Mouse (Mus musculus): Measurements from ENCODE around the gene Plet1.
A peak's percentile ranks its signal among the peaks of the same experiment; 100 is the strongest.

Plet1 gene

GRCm38 (mm10) chr9:50495405-50496150 is 1.3 kb downstream of the Plet1 start:
- no peak for DNase-seq (ENCODE audit: low spot score in 2 of 2)

GRCm38 (mm10) chr9:50496151-50496505 is 1.8 kb downstream of the Plet1 start:
- no peak for DNase-seq (ENCODE audit: low spot score in 2 of 2)

DNA sequence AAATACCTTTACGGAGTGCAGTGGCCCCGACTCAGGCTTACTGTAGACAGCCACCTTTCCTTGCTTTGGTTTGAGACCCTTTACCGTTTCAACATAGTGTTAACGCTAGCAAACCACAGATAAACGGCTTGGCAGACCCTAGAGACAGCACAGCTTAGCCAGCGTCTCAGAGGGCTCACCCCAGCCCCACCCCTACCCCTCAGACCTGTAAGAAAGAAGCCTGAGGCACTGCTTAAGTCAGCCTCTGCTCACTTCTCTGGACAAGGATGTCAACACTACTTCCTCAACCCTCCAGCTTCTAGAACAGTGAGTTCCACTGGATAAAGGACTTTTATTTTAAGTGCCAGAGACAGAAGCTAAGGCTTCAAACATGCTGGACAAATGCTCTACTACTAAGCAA is 2.2 kb downstream of the Plet1 start:
- DNase-seq (ENCODE audit: low spot score in 2 of 2), result no peak

DNA sequence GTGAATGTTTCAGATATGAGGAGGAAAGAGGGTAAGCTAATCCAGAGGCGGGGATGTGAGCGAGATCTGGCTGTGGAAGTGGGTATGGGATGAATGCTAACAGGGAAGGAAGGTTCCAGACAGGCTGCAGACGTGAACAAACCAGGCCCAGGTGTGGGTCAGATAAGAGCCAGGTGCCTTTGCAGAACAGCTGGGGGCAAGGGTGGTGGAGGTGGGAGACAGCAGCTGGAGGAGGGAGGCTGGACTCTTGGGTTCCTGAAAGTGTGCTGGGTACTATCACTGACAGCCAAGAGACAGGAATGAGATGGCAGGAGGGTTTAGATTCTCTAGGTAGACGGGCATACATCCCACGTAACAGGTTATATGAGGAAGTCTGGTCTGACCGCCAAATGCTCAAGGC is 2.8 kb downstream of the Plet1 start:
- DNase-seq (ENCODE audit: low spot score in 2 of 2), result no peak

DNA sequence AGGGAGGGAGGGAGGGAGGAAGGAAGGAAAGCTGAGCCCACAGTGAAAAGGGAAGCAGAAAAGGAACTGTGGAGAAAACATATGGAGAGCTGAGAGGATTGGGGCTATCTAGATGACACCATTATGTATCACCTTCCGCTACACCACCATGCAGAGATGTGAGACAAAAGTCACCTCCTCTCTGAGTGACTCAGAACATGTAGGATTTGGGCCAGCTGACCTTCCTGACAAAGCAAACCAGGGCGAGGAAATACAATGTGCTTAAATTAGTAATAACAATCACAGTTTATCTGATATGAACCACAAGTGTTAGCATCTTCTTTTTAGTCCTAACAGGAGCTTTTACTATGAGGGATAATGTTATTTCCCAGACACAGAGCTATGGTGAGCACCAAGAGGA is 3.2 kb downstream of the Plet1 start:
- DNase-seq (ENCODE audit: low spot score in 2 of 2), result no peak

DNA sequence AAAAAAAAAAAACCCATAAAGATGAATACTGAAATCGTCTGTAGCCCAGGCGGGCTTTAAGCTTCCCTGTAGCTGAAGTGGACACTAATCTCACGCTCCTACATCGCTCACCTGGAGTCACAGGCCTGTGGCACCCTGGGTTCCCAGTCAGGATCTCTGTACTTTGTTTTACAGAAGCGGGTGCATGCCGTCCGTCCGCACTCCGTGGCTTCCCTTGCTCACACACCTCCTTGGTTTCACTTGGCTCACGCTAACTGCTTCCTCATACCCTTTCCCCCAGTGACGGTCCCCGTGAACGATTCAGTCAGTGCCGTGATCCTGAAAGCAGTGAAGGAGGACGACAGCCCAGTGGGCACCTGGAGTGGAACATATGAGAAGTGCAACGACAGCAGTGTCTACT is 4.5 kb downstream of the Plet1 start:
- DNase-seq (ENCODE audit: low spot score in 2 of 2), result no peak

DNA sequence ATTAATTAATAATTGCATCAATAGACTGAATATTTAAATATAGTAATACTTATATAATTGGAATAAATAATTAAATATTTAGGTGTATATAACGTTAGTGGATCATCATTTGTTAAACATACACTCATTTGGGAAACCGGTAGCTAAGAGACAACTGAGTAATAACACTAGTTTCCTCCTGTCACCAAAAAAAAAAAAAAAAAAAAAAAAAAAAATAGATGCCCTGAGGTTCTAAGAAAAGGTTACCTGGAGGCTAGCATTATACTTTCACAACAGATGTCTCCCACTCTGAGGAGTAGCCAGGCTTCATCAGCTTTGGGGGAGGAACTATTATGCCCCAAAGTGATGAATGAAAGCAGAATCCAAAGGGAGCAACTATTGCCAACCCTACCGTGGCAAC is 5.5 kb downstream of the Plet1 start:
- DNase-seq (ENCODE audit: low spot score in 2 of 2), result no peak

DNA sequence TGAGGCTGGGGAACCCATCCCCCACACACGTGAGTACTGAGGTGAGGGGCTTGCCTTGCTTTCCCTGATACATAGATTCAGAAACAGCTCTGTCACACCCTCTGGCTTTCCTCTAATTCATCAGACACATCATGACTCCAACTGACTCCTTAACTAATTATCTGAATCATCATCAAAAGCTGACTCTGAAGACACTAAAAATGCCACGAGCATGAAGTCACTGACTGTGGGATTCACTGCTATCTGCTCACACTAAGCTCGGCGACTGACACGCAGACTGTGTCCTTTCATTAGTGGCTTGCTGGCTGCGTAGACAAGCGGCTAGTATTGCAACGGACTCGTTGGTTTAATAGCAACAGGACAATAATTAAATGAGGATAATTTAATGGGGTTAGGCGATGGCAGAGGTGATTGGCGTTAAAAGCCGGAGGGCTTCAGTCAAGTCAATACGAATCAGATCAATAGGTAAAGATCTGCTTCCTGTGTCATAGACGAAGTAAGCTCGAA is 6.2 kb downstream of the Plet1 start:
- no peak for DNase-seq (ENCODE audit: low spot score in 2 of 2)

DNA sequence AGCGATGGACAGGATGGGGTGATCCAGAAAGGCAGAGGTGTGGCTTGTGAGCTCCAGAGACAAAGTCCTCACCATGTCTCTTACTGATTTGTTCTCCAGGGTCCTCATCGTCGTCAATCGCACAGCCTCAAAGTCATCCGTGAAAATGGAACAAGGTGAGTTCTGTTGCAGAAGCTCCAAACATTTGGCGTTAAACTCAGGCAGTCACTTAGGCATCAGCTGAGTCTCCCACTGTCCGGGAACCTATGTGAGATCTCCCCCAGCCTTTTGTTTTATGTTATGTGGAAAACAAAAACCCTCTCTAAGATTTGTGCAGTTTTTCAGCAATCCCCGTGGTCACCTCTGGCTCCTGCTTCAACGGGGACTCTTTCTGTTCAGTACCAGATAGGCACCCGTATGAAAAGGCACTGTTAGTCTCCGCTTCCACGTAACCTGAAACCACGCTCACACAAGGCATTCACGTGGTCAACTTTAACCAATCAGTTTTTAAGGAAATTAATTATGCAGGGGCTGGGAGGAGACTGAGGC is 6.7 kb downstream of the Plet1 start:
- DNase-seq (ENCODE audit: low spot score in 2 of 2), result no peak

GRCm38 (mm10) chr9:50502949-50503348 is 8.6 kb downstream of the Plet1 start:
- DNase-seq (ENCODE audit: low spot score in 2 of 2), result no peak

DNA sequence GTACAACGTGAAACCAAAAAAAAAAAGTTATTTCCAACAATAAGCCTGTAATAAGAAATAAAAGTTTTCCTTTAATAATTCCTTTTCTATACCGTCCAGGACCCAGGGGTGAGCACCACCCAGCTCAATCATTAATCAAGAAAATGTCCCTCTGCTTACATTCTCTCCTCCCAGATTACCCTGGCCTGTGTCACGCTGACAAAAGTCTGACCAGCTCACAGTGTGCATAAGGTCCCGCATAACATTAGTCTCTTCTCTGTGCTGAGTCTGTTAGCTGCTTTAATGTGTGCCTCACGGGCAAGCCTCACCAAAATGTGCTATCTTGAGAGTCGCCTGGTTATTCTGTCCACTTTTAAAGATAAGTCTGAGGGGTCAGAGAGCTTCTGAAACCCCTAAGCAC is 11.1 kb downstream of the Plet1 start:
- no peak for DNase-seq (ENCODE audit: low spot score in 2 of 2)

DNA sequence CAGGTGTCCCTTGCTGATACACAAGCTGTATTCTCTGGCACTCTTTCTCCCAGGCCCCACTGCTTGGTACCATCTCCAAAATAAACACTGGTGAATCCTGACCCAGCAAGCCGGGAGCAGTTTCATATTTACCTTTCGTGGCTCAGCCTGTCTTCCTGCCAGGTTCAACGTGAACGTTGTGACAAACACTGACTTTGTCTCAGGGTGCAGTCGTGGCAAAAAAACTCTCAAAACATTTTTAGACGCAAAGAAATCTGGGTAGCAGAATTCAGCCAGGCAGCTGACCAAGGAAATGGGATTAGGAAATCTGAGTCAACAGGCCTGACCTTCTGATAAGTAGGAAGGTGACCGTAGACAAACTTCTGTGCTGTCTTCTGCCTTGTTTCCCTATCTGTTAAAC is 13.2 kb downstream of the Plet1 start:
- no peak for DNase-seq (ENCODE audit: low spot score in 2 of 2)

- DNase-seq (ENCODE audit: low spot score in 2 of 2), result no peak
Observed at GRCm38 (mm10) chr9:50515462-50515861, 21.1 kb downstream of the Plet1 start.

- DNase-seq (ENCODE audit: low spot score in 2 of 2), result no peak
Observed at GRCm38 (mm10) chr9:50518781-50519180, 24.5 kb downstream of the Plet1 start.

- no peak for DNase-seq (ENCODE audit: low spot score in 2 of 2)
Observed at GRCm38 (mm10) chr9:50520748-50521147, 26.4 kb downstream of the Plet1 start.

DNA sequence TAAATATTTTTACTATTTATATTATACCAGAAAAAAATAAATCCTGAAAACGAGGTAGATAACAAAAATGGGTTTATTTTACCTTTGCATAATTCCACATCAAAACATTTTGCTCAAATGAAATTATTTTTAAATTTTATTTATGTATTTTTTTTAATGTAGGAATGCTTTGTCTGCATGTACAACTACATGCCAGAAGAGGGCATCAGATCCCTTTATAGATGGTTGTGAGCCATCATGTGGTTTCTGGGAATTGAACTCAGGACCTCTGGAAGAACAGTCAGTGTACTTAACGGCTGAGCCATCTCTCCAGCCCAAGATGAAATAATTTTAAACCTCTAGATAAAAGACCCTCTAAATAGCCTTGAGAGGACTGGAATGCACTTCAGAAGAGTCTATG is 27.2 kb downstream of the Plet1 start:
- DNase-seq (ENCODE audit: low spot score in 2 of 2), result no peak

DNA sequence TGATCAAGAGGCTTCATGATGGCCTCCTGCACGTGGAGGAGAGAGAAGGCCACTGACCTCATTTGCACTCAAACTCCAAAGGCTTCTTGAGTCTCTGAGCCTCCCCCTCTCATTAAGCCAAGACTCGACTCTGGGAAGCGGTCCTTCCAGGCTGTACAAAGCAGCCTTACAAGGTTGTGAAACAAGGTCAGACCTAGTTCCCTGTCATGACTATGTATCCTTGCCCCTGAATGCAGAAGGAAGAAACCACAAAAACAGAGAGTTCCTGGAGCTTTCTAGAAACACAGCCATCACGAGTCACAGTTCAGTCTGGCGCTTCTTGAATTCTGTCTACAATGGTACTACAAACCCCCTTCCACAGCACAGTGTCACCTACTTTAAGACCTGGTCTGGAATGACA is 28.2 kb downstream of the Plet1 start:
- no peak for DNase-seq (ENCODE audit: low spot score in 2 of 2)

DNA sequence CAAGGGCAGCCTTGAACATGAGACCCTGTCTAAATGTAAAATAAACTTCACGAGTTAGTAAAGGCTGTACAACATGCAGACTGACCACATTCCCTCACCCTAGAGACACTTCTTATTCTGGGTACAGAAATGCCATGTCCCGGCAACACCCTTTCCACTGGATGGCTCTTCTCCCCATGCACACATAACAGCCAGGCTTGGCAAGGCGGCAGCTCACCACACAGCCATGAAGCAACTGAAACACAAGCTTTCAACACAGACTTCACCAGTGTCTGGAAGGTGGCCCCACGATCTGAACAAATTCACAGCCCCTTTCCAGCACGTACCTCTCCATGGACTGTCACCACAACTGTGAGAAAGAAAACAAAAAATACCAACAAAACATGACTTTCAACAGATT is 30.6 kb downstream of the Plet1 start:
- no peak for DNase-seq (ENCODE audit: low spot score in 2 of 2)

DNA sequence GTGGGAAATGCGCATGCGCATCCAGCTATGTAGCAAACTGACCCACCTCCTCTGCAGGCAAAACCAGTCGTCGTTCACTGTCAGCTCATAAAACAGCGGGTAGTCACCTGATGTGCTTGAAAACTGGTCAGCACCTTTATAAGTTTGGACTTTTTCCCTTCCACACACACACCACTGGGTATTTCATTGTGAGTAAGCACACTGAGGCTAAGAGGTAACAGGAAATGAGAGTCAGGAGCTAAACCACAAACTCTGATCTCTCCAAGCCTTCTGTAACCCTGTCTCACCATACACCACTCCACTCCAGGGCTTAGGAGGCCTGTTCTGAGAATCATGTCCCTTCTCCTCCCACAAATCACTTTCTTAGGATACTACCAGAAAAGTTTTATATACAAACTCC is 31.3 kb downstream of the Plet1 start:
- DNase-seq (ENCODE audit: low spot score in 2 of 2), result no peak

DNA sequence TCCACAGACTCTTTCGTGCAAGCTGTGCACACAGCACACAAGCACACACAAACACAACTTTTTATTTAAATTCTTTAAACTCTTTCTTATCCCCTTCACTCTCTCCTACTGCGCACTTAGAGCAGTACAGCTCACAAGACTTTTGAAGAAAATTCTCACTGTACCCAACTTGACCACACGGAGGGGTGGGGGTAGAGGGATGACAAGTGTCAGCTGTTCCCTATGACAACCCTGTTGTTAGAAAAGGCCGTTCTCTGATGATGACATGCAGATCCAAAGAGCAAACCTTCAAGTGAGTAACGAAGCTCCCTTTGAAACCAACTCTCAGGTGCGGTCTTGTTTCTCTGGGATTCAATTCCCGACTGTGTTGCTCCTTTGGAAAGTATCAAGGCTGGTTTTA is 33.5 kb downstream of the Plet1 start:
- DNase-seq (ENCODE audit: low spot score in 2 of 2), result no peak

GRCm38 (mm10) chr9:50528293-50528892 is 34.1 kb downstream of the Plet1 start, which contains the start of gene Pts:
Pts (minus strand) TSS chr9:50528724.
- DNase-seq (ENCODE audit: low spot score in 2 of 2), result peak; percentile 97

GRCm38 (mm10) chr9:50530890-50531289 is 36.6 kb downstream of the Plet1 start:
- DNase-seq (ENCODE audit: low spot score in 2 of 2), result peak; percentile 47 to 54

DNA sequence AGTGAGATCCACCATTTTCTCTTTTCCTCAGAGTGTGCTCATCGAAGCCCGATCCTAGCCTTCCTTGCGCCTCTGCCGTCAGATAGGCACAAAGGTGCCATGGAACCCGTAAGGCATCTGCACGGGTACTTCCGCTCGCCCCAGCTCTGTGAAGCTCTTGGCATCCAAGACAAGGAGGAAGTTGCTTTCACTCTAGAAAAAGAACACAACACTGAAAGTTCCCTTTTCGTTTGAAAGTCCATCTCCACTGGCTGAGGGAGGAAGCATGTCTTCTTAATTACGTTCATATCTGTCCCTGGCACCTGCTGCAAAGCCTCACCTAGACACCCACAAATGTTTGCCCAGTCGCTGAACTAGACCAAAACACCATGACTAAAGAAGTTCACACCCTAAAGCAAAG is 39.0 kb downstream of the Plet1 start:
- DNase-seq (ENCODE audit: low spot score in 2 of 2), result no peak
